Mouse (Mus musculus) heart, adult 2 months (tissue): ENCODE measurements at regions not wholly inside any gene's neighbourhood (a gene's known extent, or its start where the extent isn't known, plus 50 kb on each side); places are given as distances from the start of the nearest gene placed in this dataset.

Source experiments
- CTCF ChIP-seq: fragments of 200-600 bp; IDR thresholded peaks from 2 replicates; pipeline ENCODE4 v1.8.1; 2022; ENCODE audit warnings: antibody characterized with exemption, mild to moderate bottlenecking, moderate library complexity
- POLR2A ChIP-seq: fragments of 200-500 bp; IDR thresholded peaks from 2 replicates; pipeline ENCODE4 v1.6.1; 2011; ENCODE audit warnings: mild to moderate bottlenecking, low read depth, low read length, control low read depth; ENCODE audit not compliant: insufficient read depth

DNA sequence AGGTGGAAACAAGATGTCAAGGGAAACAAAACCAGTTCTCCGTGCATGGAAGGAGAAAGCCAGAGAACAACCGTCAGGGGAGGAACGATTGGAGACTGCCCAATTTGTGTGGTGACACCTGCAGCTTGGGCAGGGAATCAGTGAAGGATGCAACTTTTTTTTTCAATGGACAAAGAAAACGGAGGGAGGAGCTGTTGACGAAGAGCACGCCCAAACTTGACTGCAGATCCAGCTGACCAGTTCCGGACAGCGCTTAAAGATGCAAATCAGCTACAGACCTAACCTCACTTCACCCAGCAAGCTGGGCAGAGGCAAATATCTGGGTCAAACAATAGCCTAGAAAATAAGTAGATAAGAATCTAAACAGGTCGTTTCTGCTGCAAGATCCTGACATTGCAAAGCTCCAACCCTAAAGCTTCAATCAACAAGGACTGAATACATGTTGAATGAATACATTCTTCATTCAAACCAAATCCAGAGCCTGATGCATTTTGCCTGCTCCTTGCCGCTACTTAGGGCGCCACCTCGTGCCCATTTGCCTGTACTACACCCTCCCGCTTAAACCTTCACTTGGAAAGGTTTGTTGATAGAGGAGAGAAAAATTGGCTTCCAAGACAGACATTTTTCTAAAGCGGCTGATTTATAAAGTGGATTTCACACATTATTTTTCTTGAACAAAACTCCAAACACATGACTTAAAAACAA, 136.2 kb downstream of the Katnal1 start:
- TF ChIP-seq CTCF, result no peak; the same call in 1 of the 2 replicates
- TF ChIP-seq POLR2A, result no peak
